Mouse (Mus musculus) stomach, embryonic 14.5 days (tissue): ENCODE measurements around the gene Memo1. TPM values are rescaled to one million over a fixed set of nuclear protein-coding genes. Genes with fewer than 3 reads are reported as not detected.
A peak's percentile ranks its signal among the peaks of the same experiment; 100 is the strongest.
"Not testable (repeated sequence)": the region's sequence is repeated elsewhere in the genome, so short reads cannot be mapped to it uniquely, and the experiment has no call there.

Experiments used
- ATAC-seq: fragments of 200-750 bp; cut with Nextera tagmentation; 2 replicates; pipeline ENCODE4 v1.8.0; 2017; ENCODE audit warnings: low read depth, moderate TSS enrichment; ENCODE audit not compliant: insufficient number of reproducible peaks, insufficient read depth, low FRiP score
- H3K27ac ChIP-seq: fragments of 300-500 bp; sonication (generic); 2 replicates; pipeline ENCODE4 v1.5.1; 2014; ENCODE audit warnings: mild to moderate bottlenecking, low read length, moderate library complexity, mixed read lengths
- H3K27me3 ChIP-seq: fragments of 300-500 bp; sonication (generic); 2 replicates; pipeline ENCODE4 v1.6.1; 2014; ENCODE audit warnings: low read length, control low read depth, mixed read lengths; ENCODE audit not compliant: control insufficient read depth, insufficient read depth
- H3K36me3 ChIP-seq: fragments of 300-500 bp; sonication (generic); 2 replicates; pipeline ENCODE4 v1.6.1; 2014; ENCODE audit warnings: mild to moderate bottlenecking, control low read depth, low read length, moderate library complexity, mixed read lengths; ENCODE audit not compliant: control insufficient read depth, insufficient read depth
- H3K4me1 ChIP-seq: fragments of 300-500 bp; sonication (generic); 2 replicates; pipeline ENCODE4 v1.6.1; 2014; ENCODE audit warnings: low read length, control low read depth, mixed read lengths; ENCODE audit not compliant: control insufficient read depth, insufficient read depth
- H3K4me2 ChIP-seq: fragments of 300-500 bp; sonication (generic); replicated peaks from 2 replicates; pipeline ENCODE4 v1.6.1; 2014; ENCODE audit warnings: low read depth, low read length, control low read depth
- H3K4me3 ChIP-seq: fragments of 300-500 bp; sonication (generic); 2 replicates; pipeline ENCODE4 v1.5.1; 2014; ENCODE audit warnings: low read depth, low read length, control low read depth
- H3K9ac ChIP-seq: fragments of 300-500 bp; sonication (generic); replicated peaks from 2 replicates; pipeline ENCODE4 v1.6.1; 2014; ENCODE audit warnings: low read depth, mild to moderate bottlenecking, control low read depth, low read length, moderate library complexity, mixed read lengths
- H3K9me3 ChIP-seq: fragments of 300-500 bp; sonication (generic); 2 replicates; pipeline ENCODE4 v1.6.1; 2016; ENCODE audit warnings: low read depth, low read length, control low read depth; ENCODE audit not compliant: control insufficient read depth
- WGBS: fragments of 180-500 bp; shearing (Covaris S2); extraction: QIAGEN DNeasy Blood & Tissue Kit; methylation state at CpG from one replicate; pipeline ENCODE4 v1.1.7; 2014; 5-methylcytosine and 5-hydroxymethylcytosine counted together
- polyA plus RNA-seq: library from polyadenylated mRNA; unstranded; fragments of >200 nt; fragmentation: Nextera tagmentation; extraction: Ambion mirVana; gene quantifications from 2 replicates; pipeline ENCODE4 v1.2.1, GENCODE M21; 2014

The Memo1 gene
- polyA plus RNA-seq, 1 experiment from 2014 or later, result 94.8 TPM

DNA sequence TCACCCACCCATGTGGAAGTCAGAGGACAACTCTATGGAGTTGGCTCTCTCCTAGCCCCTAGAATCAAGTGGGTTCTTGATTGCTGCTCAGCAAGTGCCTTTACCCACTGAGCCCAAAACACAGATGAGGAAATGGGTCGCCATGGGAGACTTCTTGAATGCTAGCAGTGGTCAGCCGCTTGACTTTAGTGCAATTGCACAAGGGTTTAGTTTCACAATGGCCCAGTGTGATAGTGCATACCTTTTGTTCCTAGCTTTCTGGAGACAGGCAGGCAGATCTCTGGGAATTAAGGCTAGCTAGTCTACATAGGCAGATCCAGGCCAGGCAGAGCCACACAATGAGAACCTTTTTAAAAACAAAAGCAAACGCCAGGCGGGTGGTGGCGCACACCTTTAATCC, 4.8 kb upstream of the Memo1 start:
- no peak overlapping the region for H3K4me2 ChIP-seq
- H3K9ac ChIP-seq, result no peak overlapping the region
- no peak overlapping the region for H3K27ac ChIP-seq
- H3K36me3 ChIP-seq, result peaks cover 15% of the 10 kb centered on the region
- no peaks in the 10 kb centered on the region for H3K4me1 ChIP-seq
- no peak for ATAC-seq
- H3K9me3 ChIP-seq, result no peaks in the 10 kb centered on the region
- H3K27me3 ChIP-seq, result no peaks in the 10 kb centered on the region
- WGBS, result 90% methylated on average over 5 of the region's 5 CpGs
- no peak overlapping the region for H3K4me3 ChIP-seq

- H3K4me2 ChIP-seq, H3K4me1 ChIP-seq, H3K4me3 ChIP-seq, H3K27ac ChIP-seq, H3K27me3 ChIP-seq, H3K9me3 ChIP-seq, ATAC-seq, H3K9ac ChIP-seq: not testable (repeated sequence)
- H3K36me3 ChIP-seq, result peaks cover 13% of the 10 kb centered on the region
- WGBS, result 90% methylated on average over 5 of the region's 5 CpGs
Measured at GRCm38 (mm10) chr17:74296991-74297390, 1.7 kb upstream of the Memo1 start.

- no peaks in the 10 kb centered on the region for H3K27me3 ChIP-seq
- H3K4me1 ChIP-seq, result peaks cover 9% of the 10 kb centered on the region; the same call in 1 of the 2 replicates
- peak overlapping the region; percentile 98 for H3K27ac ChIP-seq
- peak overlapping the region; percentile 47 for H3K4me2 ChIP-seq
- no peaks in the 10 kb centered on the region for H3K9me3 ChIP-seq
- peak overlapping the region; percentile 87 for H3K4me3 ChIP-seq
- H3K36me3 ChIP-seq, result peaks cover 8% of the 10 kb centered on the region; the same call in 1 of the 2 replicates
- no peak for ATAC-seq
- WGBS, result 40% methylated on average over 11 of the region's 11 CpGs
- H3K9ac ChIP-seq, result peak overlapping the region; percentile 96
Measured at GRCm38 (mm10) chr17:74296076-74296823, 929 bp upstream of the Memo1 start.

DNA sequence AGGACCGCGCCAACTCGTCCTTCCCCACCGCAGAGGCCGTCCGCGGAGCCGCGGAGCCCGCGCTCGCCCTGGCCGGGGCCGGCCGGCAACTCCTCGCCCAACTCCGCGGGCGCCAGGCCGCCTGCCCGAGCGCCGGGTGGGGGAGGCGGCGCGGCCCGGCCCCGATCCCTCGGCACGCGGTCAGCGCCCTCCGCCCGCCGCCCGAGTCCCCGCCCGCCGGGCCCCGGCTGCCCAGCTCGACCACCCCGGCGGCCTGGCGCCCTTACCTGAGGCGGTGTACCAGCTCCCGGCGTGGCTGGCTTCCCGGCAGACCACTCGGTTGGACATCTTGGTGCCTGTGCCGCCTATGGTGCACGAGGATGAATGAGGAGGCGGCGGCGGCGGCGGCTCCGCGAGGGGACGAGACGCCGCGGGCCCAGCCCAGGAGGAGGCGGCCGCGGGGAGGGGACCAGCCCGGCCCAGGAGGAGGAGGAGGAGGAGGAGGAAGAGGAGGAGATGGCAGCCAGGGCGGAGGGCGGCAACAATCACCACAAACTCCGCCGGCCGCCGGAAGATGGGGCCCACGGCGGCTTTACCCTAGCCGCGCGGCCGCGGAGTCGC, 795 bp downstream of the Memo1 start:
- under 1% methylated on average over 45 of the region's 80 CpGs for WGBS
- H3K9ac ChIP-seq, result peak overlapping the region; percentile 96

DNA sequence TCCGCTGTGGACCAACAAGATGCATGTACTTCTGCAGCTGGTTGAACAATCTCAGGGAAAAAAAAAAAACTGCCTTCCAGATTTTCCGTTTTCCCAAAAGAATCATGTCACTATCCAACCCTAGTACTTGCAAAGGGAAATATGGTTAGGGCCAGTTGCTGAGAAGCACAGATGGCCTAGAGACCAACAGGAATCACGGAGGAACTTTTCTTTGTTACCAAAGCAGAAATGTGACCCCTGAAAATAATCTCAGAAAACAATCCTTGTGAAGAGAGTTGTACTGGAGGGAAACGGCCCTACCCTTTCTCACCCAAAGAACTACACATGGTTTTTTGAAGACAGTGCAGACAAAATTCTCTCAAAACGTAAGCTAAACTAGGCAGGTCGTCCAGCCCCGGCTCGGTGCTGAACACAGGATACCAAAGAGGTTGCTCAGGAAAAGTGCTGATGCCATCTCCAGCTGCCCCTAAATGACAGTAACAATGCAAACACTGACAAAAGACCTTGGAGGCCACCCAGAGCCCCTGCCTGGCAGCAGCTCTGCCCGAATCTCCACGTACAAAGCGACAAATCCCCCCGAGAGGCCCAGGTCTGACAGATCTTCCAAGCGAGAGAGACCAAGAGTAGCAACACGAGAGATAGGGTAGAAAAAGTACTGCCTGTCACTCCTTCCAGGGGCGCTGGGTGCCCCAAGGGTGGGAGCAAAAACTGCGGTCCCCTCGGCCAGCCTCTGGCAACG, 1.5 kb downstream of the Memo1 start:
- Histone ChIP-seq H3K4me3 (peak overlapping the region; percentile 87), H3K9me3 (no peaks in the 10 kb centered on the region), H3K9ac (peak overlapping the region; percentile 96), H3K27me3 (no peaks in the 10 kb centered on the region), H3K36me3 (peaks cover 6% of the 10 kb centered on the region; the same call in 1 of the 2 replicates), H3K27ac (peak overlapping the region; percentile 98), H3K4me2 (peak overlapping the region; percentile 69), H3K4me1 (peaks cover 15% of the 10 kb centered on the region; the same call in 1 of the 2 replicates)
- WGBS, result 3% methylated on average over 18 of the region's 18 CpGs
- no peak; the same call in 1 of the 2 replicates for ATAC-seq

More for the DNA sequence above, 795 bp downstream of the Memo1 start:
- ATAC-seq, result peak; percentile 90
- Histone ChIP-seq H3K4me3 (peak overlapping the region; percentile 87), H3K36me3 (peaks cover 6% of the 10 kb centered on the region; the same call in 1 of the 2 replicates), H3K4me1 (peaks cover 15% of the 10 kb centered on the region; the same call in 1 of the 2 replicates), H3K27me3 (no peaks in the 10 kb centered on the region), H3K27ac (peak overlapping the region; percentile 98), H3K9me3 (no peaks in the 10 kb centered on the region), H3K4me2 (peak overlapping the region; percentile 69)

GRCm38 (mm10) chr17:74291640-74292361, 3.5 kb downstream of the Memo1 start:
- Histone ChIP-seq H3K4me1 (peaks cover 15% of the 10 kb centered on the region; the same call in 1 of the 2 replicates), H3K4me3 (no peak overlapping the region), H3K27me3 (no peaks in the 10 kb centered on the region), H3K27ac (no peak overlapping the region), H3K9ac (no peak overlapping the region), H3K36me3 (no peaks in the 10 kb centered on the region), H3K9me3 (no peaks in the 10 kb centered on the region), H3K4me2 (no peak overlapping the region)
- no peak for ATAC-seq
- 76% methylated on average over 4 of the region's 4 CpGs for whole genome bisulfite sequencing

DNA sequence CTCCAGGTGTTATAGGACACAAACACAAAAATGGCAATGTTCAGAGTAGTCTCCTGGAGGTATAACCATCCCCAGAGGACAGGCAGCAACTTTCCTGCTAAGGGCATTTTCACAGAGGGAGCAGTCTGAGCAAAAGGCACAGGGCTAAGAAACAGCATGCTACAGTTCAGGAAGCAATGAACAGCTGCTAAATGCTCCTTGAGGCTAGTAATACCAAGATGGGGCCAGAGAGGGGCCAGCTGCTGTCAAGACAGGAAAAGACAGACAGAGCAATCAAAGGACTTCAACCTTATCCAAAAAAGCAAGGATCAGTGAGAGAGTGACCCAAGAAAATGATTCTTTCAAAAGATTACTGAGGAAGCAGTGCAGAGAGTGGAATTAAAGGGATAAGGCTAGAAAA, 4.5 kb downstream of the Memo1 start:
- no peaks in the 10 kb centered on the region for H3K27me3 ChIP-seq
- no peak overlapping the region for H3K4me3 ChIP-seq
- H3K4me1 ChIP-seq, result peaks cover 15% of the 10 kb centered on the region; the same call in 1 of the 2 replicates
- H3K36me3 ChIP-seq, result no peaks in the 10 kb centered on the region
- no peak for ATAC-seq
- no peak overlapping the region for H3K9ac ChIP-seq
- H3K27ac ChIP-seq, result no peak overlapping the region
- no peak overlapping the region for H3K4me2 ChIP-seq
- H3K9me3 ChIP-seq, result no peaks in the 10 kb centered on the region

DNA sequence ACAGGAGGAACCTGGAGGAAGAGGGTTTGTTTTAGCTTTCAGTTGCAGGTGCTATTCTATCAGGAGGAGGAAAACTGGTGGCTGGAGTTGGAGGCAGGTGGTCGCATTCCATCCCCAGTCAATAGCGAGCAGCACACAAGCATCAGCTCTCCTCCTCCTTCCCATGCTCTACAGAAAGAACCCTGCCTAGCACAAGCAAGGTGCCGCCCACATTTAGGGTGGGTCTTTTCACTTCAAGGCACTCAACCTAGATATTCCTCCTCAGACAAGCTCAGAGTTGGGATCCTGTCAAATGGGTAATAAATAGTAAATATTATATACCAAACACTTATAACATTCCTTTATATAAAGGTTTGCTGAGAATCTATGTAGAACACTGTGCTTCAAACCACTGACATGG, 5.1 kb downstream of the Memo1 start:
- 60% methylated on average over 3 of the region's 3 CpGs for WGBS
- peaks cover 15% of the 10 kb centered on the region; the same call in 1 of the 2 replicates for H3K4me1 ChIP-seq

More for the DNA sequence above, 5.1 kb downstream of the Memo1 start:
- no peaks in the 10 kb centered on the region for H3K9me3 ChIP-seq
- no peak overlapping the region for H3K9ac ChIP-seq
- no peak overlapping the region for H3K27ac ChIP-seq
- H3K27me3 ChIP-seq, result no peaks in the 10 kb centered on the region
- ATAC-seq, result no peak
- H3K4me3 ChIP-seq, result no peak overlapping the region
- no peaks in the 10 kb centered on the region for H3K36me3 ChIP-seq
- H3K4me2 ChIP-seq, result no peak overlapping the region
